Mouse (Mus musculus) embryonic fibroblast, embryonic 13.5 days (primary cell): ENCODE measurements around the gene Itih2. TPM values are rescaled to one million over a fixed set of nuclear protein-coding genes. Genes with fewer than 3 reads are reported as not detected.

Source experiments
- H3K27ac ChIP-seq: 2 replicates; pipeline ENCODE4 v1.5.1; 2012; ENCODE audit warnings: low read length, control low read depth, inconsistent platforms; ENCODE audit not compliant: insufficient read depth
- H3K4me1 ChIP-seq: 2 replicates; pipeline ENCODE4 v1.6.1; 2011; ENCODE audit warnings: low read length; ENCODE audit not compliant: control insufficient read depth, insufficient read depth
- H3K4me3 ChIP-seq: 2 replicates; pipeline ENCODE4 v1.5.1; 2011; ENCODE audit warnings: mild to moderate bottlenecking, control low read depth, low read length; ENCODE audit not compliant: insufficient read depth
- CTCF ChIP-seq: IDR thresholded peaks from 2 replicates; pipeline ENCODE4 v1.5.1; 2011; ENCODE audit warnings: mild to moderate bottlenecking, control low read depth, low read length, moderate library complexity, borderline replicate concordance; ENCODE audit not compliant: insufficient read depth
- POLR2A ChIP-seq: IDR thresholded peaks from 2 replicates; pipeline ENCODE4 v1.6.1; 2011; ENCODE audit warnings: low read depth, mild to moderate bottlenecking, control low read depth, low read length, moderate library complexity
- polyA plus RNA-seq: library from polyadenylated mRNA; stranded (reverse); fragments of >200 nt; gene quantifications from 2 replicates; pipeline ENCODE4 v1.2.4, GENCODE M21; 2011; ENCODE audit warnings: low read depth; ENCODE audit not compliant: missing spikeins, insufficient read length

Itih2 gene
- polyA plus RNA-seq, 1 experiment = 8.9 TPM

DNA sequence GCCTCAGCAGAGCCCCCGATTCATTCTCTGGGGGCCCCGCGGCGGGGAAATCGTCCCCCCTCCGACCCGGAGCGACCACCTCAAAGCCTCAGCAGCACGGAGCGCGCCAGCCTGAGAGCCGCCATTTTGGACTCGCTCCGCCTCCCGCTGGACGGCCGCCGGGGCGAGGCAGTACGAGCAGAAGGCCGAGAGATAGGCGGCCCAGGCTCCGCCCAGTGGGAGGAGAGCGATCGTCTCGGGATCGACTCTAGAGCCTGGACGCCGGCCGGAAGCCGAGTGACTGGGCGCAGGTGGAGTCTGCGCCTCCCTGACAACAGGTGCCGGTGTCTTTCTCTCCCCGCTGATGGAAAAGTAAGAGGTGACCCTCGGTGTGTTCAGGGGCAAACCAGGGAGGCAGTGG is 82.7 kb downstream of the Itih2 start, which contains the start of gene Taf3:
Gene Taf3, minus strand, starts transcription at position 136 of the 400 bp plus-strand sequence.
- no peak for TF ChIP-seq CTCF
- TF ChIP-seq POLR2A = peak; percentile 81
- Histone ChIP-seq H3K4me1 (no peaks in the 10 kb centered on the region), H3K27ac (no peak within 1 kb of the TSS), H3K4me3 (peak within 1 kb of the TSS; percentile 72)

DNA sequence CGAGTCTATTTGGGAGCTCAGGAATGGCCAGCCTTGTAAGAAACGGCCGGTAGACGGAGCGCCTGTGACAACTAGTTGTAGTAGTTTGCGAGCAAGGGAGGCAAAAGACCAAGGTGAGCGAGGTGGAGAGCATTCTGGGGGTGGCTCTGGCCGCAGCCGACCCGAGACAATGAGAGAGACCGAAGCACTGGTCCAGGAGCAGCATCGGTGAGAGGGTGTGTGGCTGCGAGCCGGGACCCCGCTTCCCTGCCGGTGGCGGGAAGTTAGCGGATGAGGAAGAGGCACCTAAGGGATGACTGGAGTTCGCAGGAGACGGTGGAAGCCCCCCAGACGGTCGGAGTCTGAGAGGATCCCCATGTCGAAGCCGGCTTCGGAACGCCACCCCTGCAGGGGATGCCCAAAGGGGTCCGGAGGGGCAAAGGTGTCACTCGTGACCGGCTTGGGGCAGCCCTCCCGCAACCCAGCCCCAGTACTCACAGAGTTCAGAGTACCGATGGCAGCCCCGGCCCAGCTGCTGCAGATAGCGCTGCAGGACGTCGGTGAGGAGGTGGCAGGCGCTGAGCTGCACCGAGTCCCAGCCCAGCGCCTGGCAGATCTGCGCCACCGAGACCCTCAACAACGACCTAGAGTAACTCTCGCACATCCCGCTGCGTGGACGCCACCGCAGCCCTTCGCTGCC is 83.3 kb downstream of the Itih2 start:
- TF ChIP-seq POLR2A = no peak
- H3K27ac ChIP-seq = no peak overlapping the region
- no peaks in the 10 kb centered on the region for H3K4me1 ChIP-seq
- H3K4me3 ChIP-seq = peak overlapping the region; percentile 70

Other genes with a start within 250 kb of the Itih2 start
- not detected in 2 replicates for gene 9230102O04Rik, start 241.9 kb downstream of the Itih2 start, polyA plus RNA-seq
- gene Gata3, start 241.4 kb downstream of the Itih2 start, polyA plus RNA-seq = 3.1 and 4.5 TPM in 2 replicates
- gene Taf3, start 82.8 kb downstream of the Itih2 start, polyA plus RNA-seq = 7.7 and 8.0 TPM in 2 replicates
- gene Atp5c1, start 50.9 kb downstream of the Itih2 start, polyA plus RNA-seq = 294 and 313 TPM in 2 replicates
- gene Kin, start 50.8 kb downstream of the Itih2 start, polyA plus RNA-seq = 18.6 and 19.4 TPM in 2 replicates
- gene Itih5, start 22.2 kb upstream of the Itih2 start, polyA plus RNA-seq = 2.5 and 8.5 TPM in 2 replicates
- 3.1 and 3.7 TPM in 2 replicates for gene Sfmbt2, start 239.1 kb upstream of the Itih2 start, polyA plus RNA-seq